Mouse (Mus musculus): ENCODE measurements around the gene Rfx5. TPM values are rescaled to one million over a fixed set of nuclear protein-coding genes. Genes with fewer than 3 reads are reported as not detected.
"Not testable (repeated sequence)": the region's sequence is repeated elsewhere in the genome, so short reads cannot be mapped to it uniquely, and the experiment has no call there.

Gene Rfx5
- polyA plus RNA-seq (2015; fragmentation: Nextera tagmentation; extraction: Ambion mirVana) = 6.9 and 7.1 TPM in 2 replicates

- Histone ChIP-seq H3K36me3 (peaks cover 30% of the 10 kb centered on the region), H3K4me2 (peak within 1 kb of the TSS; percentile 64), H3K27me3 (no peaks in the 10 kb centered on the region), H3K4me1 (replicated peaks) (peaks cover 29% of the 10 kb centered on the region), H3K4me3 (peak within 1 kb of the TSS; percentile 84), H3K9ac (peak within 1 kb of the TSS; percentile 84), H3K27ac (replicated peaks) (peak within 1 kb of the TSS; percentile 96), H3K9me3 (no peaks in the 10 kb centered on the region)
- WGBS = under 1% methylated on average over 50 of the region's 50 CpGs
- peak; percentile 96 for ATAC-seq (ENCODE audit: low FRiP score, low read depth)
Measured at GRCm38 (mm10) chr3:94953764-94954616, at the start of gene Rfx5. Gene Rfx5 (plus strand): TSS chr3:94954075.

DNA sequence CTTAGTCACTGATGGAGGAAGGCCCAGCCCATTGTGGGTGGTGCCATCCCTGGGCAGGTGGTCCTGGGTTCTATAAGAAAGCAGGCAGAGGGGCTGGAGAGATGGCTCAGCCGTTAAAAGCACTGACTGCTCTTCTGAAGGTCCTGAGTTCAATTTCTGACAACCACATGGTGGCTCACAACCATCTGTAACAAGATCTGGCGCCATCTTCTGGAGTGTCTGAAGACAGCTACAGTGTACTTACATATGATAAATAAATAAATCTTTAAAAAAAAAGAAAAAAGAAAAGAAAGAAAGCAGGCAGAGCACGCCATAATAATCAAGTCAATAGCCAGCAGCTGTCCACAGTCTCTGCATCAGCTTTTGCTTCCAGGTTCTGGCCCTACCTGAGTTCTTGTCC, 49.1 kb upstream of the Rfx5 start:
- H3K4me1 ChIP-seq (replicated peaks); H3K36me3 ChIP-seq; H3K4me3 ChIP-seq; H3K27ac ChIP-seq (replicated peaks); H3K9me3 ChIP-seq; H3K9ac ChIP-seq; H3K4me2 ChIP-seq; H3K27me3 ChIP-seq; ATAC-seq (ENCODE audit: low FRiP score, low read depth): not testable (repeated sequence)
- WGBS = 56% methylated on average over 3 of the region's 3 CpGs

- H3K4me2 ChIP-seq = no peak overlapping the region
- H3K9me3 ChIP-seq = no peaks in the 10 kb centered on the region
- H3K27me3 ChIP-seq = no peaks in the 10 kb centered on the region
- no peaks in the 10 kb centered on the region for H3K36me3 ChIP-seq
- no peak for ATAC-seq (ENCODE audit: low FRiP score, low read depth)
- H3K4me3 ChIP-seq = no peak overlapping the region
- H3K4me1 ChIP-seq (replicated peaks) = no peaks in the 10 kb centered on the region
- H3K9ac ChIP-seq = no peak overlapping the region
- no peak overlapping the region for H3K27ac ChIP-seq (replicated peaks)
- 59% methylated on average over 1 of the region's 1 CpGs for WGBS
Measured at GRCm38 (mm10) chr3:94906482-94906881, 47.4 kb upstream of the Rfx5 start.

DNA sequence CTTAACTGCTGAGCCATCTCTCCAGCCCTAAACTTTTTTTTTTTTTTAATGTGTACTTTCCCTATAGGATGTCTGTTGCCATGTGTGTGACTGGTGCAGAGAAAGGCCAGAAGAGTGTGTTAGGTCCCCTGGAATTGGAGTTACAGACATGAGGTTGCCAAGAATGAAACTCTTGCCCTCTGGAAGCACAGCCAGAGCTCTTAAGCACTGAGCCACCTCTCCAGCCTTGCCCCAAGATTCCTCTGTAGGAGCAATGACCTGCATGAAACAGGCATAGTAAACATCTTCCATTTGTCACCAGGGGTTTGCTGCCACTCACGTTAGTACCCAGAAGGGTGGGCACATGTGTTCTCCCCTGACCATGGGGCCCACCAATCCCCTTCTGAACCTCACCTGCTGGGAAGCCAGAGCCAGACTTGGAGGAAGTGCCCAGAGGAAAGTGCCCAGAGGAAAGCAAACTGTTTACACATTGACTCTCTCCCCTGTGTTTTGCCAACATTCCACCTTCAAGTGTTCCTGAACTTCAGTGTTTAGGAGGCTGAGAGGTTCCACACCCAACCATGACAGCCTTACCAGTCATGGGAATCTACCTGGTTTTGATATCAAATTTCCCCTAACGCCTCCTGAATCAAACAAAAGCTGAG, 42.7 kb upstream of the Rfx5 start:
- H3K27me3 ChIP-seq = no peaks in the 10 kb centered on the region
- H3K4me1 ChIP-seq (replicated peaks) = no peaks in the 10 kb centered on the region
- ATAC-seq (ENCODE audit: low FRiP score, low read depth) = no peak
- H3K9me3 ChIP-seq = no peaks in the 10 kb centered on the region
- no peak overlapping the region for H3K4me3 ChIP-seq
- H3K4me2 ChIP-seq = no peak overlapping the region
- WGBS = 79% methylated on average over 2 of the region's 2 CpGs
- H3K27ac ChIP-seq (replicated peaks) = no peak overlapping the region
- H3K36me3 ChIP-seq = no peaks in the 10 kb centered on the region
- H3K9ac ChIP-seq = no peak overlapping the region

DNA sequence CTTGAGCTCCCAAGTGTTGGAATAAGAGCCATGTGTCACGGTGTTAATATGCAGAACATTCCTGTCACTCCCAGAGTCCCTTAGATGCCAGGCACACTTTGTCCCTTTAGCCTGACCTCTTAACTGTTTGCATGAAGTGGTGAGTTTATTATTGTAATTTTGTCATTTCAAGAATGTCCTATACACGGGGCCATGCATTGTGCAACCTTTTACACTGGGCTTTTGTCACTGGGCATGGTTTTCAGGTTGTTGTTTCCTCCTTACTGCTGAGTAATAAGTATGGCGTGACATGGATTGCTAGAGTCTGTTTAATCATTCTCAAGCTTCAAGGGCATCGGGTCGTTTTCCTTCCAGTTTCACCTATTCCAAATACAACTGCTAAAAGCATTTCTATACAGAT, 40.1 kb upstream of the Rfx5 start:
- H3K4me3 ChIP-seq = no peak overlapping the region
- ATAC-seq (ENCODE audit: low FRiP score, low read depth) = no peak
- 76% methylated on average over 5 of the region's 5 CpGs for WGBS
- H3K27ac ChIP-seq (replicated peaks) = no peak overlapping the region
- no peaks in the 10 kb centered on the region for H3K36me3 ChIP-seq
- H3K4me2 ChIP-seq = no peak overlapping the region
- no peaks in the 10 kb centered on the region for H3K9me3 ChIP-seq
- H3K9ac ChIP-seq = no peak overlapping the region
- no peaks in the 10 kb centered on the region for H3K4me1 ChIP-seq (replicated peaks)
- H3K27me3 ChIP-seq = no peaks in the 10 kb centered on the region

DNA sequence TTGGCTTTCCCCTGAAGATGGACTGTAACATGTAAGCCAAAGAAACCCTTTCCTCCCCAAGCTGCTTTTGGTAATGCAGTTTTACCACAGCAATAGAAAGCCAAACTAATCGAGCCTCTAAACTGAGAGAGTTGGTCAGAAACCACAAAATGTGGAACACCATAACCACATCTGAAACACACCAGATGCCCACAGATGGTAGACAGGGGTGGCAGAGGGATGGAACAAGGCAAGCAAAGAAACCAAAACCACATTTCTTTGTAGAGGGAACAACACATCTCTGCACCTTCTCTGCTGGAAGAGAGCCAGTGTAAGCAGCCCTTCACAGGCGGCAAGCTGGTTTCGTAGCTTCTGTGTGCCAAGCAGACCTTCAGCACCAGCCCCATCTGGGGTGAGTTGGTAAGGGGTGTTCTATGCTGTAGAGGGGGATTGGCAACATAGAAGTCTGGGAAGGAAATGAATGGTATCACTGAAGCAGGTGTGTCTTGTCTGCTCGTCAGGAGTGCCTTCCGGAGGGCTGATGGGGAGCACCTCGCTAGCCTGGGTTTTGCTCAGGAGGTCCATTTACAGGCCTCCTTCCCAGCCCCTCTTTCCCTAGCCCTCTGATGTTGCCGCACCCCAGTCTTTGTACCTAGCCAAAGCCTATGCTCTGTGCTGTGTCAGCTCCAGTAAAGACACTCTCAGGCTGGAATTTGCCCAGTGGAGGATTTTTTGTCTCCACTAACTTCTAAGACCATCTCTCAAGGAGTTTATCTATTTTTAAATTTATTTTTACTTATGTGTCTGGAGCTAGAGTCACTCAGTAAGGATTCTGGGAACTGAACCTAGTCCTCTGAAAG, 37.8 kb upstream of the Rfx5 start:
- Histone ChIP-seq H3K27ac (replicated peaks) (no peak overlapping the region), H3K4me2 (no peak overlapping the region), H3K4me1 (replicated peaks) (no peaks in the 10 kb centered on the region), H3K9me3 (no peaks in the 10 kb centered on the region), H3K9ac (no peak overlapping the region), H3K27me3 (no peaks in the 10 kb centered on the region), H3K4me3 (no peak overlapping the region), H3K36me3 (no peaks in the 10 kb centered on the region)
- ATAC-seq (ENCODE audit: low FRiP score, low read depth) = no peak
- WGBS = 90% methylated on average over 7 of the region's 7 CpGs

GRCm38 (mm10) chr3:94917816-94918361, 36.0 kb upstream of the Rfx5 start:
- Histone ChIP-seq H3K4me3 (no peak overlapping the region), H3K36me3 (no peaks in the 10 kb centered on the region), H3K4me2 (no peak overlapping the region), H3K4me1 (replicated peaks) (no peaks in the 10 kb centered on the region), H3K27me3 (no peaks in the 10 kb centered on the region; the same call in 1 of the 2 replicates), H3K9ac (no peak overlapping the region), H3K9me3 (no peaks in the 10 kb centered on the region), H3K27ac (replicated peaks) (no peak overlapping the region)
- no peak for ATAC-seq (ENCODE audit: low FRiP score, low read depth)
- 56% methylated on average over 14 of the region's 14 CpGs for WGBS

GRCm38 (mm10) chr3:94918845-94919244, 35.0 kb upstream of the Rfx5 start:
- H3K9ac ChIP-seq = no peak overlapping the region

GRCm38 (mm10) chr3:94921104-94921503, 32.8 kb upstream of the Rfx5 start:
- 47% methylated on average over 3 of the region's 3 CpGs for WGBS
- Histone ChIP-seq H3K4me3 (no peak overlapping the region), H3K36me3 (no peaks in the 10 kb centered on the region), H3K9ac (no peak overlapping the region), H3K27me3 (no peaks in the 10 kb centered on the region; the same call in 1 of the 2 replicates), H3K4me1 (replicated peaks) (no peaks in the 10 kb centered on the region), H3K4me2 (no peak overlapping the region), H3K9me3 (no peaks in the 10 kb centered on the region), H3K27ac (replicated peaks) (no peak overlapping the region)
- ATAC-seq (ENCODE audit: low FRiP score, low read depth) = no peak

More at GRCm38 (mm10) chr3:94918845-94919244, 35.0 kb upstream of the Rfx5 start:
- H3K36me3 ChIP-seq = no peaks in the 10 kb centered on the region
- no peaks in the 10 kb centered on the region; the same call in 1 of the 2 replicates for H3K27me3 ChIP-seq
- H3K9me3 ChIP-seq = no peaks in the 10 kb centered on the region
- no peak for ATAC-seq (ENCODE audit: low FRiP score, low read depth)
- no peak overlapping the region for H3K4me2 ChIP-seq
- 81% methylated on average over 4 of the region's 4 CpGs for WGBS
- no peak overlapping the region for H3K4me3 ChIP-seq
- H3K4me1 ChIP-seq (replicated peaks) = no peaks in the 10 kb centered on the region
- no peak overlapping the region for H3K27ac ChIP-seq (replicated peaks)

DNA sequence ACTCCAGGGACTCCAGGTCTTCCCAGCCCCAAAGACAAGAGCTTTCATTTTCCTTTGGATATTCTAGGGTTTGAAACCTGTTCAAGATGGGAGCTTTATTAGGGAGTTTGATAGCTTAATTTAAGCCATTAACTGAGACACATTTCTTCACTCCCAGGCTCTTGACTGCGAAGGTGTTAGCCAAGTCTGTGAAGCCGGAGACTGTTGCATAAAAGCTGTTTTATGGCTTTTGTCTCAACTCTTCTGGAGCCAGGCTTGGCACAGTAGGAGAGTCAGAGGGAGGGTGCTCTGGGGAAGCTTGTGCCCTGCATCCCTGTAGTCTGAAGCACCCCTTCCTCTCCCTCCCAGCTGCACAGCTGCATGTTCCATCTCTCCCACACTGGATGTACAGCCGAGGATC, 31.5 kb upstream of the Rfx5 start:
- Histone ChIP-seq H3K4me2 (no peak overlapping the region), H3K4me3 (no peak overlapping the region), H3K9ac (no peak overlapping the region), H3K27ac (replicated peaks) (no peak overlapping the region), H3K36me3 (no peaks in the 10 kb centered on the region), H3K9me3 (no peaks in the 10 kb centered on the region), H3K4me1 (replicated peaks) (no peaks in the 10 kb centered on the region), H3K27me3 (no peaks in the 10 kb centered on the region; the same call in 1 of the 2 replicates)
- ATAC-seq (ENCODE audit: low FRiP score, low read depth) = no peak
- 52% methylated on average over 3 of the region's 3 CpGs for WGBS

DNA sequence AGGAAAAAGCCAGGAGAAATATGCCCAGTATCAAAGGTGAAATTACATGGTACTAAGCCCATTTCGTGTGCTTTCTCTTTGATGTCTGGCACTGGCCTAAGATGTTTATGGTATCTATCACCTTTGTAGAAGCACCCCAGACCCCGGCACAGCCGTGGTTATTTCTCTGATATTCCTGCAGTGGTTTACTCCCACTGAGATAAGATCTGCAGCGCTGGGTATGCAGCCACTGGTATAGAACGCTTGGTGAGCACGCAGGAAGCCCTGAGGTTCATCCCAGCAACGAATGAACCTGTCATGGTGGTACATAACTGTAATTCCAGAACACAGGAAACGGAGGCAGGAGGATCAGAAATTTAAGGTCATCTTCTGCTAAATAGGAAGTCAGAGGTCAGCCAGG, 29.2 kb upstream of the Rfx5 start:
- 84% methylated on average over 8 of the region's 8 CpGs for WGBS

More for the DNA sequence above, 29.2 kb upstream of the Rfx5 start:
- no peak overlapping the region for H3K9ac ChIP-seq
- no peaks in the 10 kb centered on the region for H3K4me1 ChIP-seq (replicated peaks)
- ATAC-seq (ENCODE audit: low FRiP score, low read depth) = no peak
- H3K27ac ChIP-seq (replicated peaks) = no peak overlapping the region
- no peak overlapping the region for H3K4me3 ChIP-seq
- no peaks in the 10 kb centered on the region for H3K36me3 ChIP-seq
- no peak overlapping the region for H3K4me2 ChIP-seq
- no peaks in the 10 kb centered on the region for H3K9me3 ChIP-seq
- H3K27me3 ChIP-seq = no peaks in the 10 kb centered on the region; the same call in 1 of the 2 replicates
